Mouse (Mus musculus) adrenal gland, adult 8-10 months (tissue): ENCODE measurements around the gene Lgr4. TPM values are rescaled to one million over a fixed set of nuclear protein-coding genes. Genes with fewer than 3 reads are reported as not detected.

Experiments used
- DNase-seq: peaks from one replicate; pipeline ENCODE4 v3.0.0; 2022
- total RNA-seq, 4 experiments: library from RNA; stranded (reverse); gene quantifications; 2 replicates each; pipeline ENCODE4 v1.2.4; 2022

Lgr4 gene
- total RNA-seq, 4 experiments from 2014 or later = 117 to 198 (median 152) TPM

DNA sequence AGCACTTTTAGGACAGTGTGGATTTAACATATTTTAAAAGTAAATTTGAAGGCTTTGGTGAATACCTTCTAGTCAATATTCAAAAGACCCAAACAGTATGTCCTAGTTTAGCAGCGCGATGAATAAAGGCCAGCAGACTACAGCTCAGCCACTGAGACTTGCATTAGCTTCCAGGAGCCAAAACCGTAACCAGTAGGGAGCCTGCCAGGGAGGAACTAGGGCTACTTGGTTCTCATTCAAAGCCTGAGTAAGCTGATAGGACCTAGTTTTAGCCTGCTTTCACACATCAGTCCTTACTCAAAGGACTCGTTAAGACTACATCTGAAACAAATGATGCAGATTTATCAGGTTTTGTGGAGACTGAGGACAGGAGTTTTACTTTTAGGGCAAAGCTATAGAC, 102.2 kb downstream of the Lgr4 start:
- no peak for DNase-seq

DNA sequence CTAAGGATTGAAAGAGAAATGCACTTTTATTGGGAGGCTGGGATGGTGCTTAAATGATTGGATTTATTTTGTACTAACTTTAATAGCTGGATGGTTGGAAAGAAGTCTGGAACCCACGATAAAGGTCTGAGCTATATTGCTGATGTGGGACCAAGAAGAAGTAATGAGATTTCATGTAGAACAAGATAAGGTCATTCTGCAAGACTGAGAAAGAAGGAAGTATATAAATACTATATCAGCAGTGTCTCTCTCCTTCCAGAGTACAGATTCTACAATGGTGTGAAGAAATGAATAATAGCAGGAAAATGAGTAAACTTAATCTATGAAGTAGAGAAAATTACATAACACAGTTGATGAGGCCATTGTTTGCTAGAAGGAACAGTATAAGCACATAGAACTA, 103.0 kb downstream of the Lgr4 start:
- DNase-seq = no peak

DNA sequence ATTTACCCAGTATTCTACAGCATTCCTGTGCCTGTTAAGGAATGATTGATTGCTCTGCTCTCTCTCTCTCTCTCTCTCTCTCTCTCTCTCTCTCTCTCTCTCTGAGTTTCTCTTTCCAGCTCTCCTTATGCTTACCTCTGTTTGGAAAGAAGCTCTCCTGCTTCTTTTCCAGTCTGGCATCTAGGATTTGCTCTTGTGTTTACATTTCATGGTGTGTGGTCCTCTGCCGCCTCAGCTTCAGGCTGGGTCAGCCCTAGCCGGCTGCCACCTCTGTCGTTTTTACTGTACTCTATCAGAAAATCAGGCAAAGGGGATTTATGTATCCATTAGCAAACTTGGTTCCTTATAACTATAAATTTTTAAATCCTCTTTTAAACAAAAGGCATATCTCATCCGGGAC, 118.8 kb downstream of the Lgr4 start:
- no peak for DNase-seq

DNA sequence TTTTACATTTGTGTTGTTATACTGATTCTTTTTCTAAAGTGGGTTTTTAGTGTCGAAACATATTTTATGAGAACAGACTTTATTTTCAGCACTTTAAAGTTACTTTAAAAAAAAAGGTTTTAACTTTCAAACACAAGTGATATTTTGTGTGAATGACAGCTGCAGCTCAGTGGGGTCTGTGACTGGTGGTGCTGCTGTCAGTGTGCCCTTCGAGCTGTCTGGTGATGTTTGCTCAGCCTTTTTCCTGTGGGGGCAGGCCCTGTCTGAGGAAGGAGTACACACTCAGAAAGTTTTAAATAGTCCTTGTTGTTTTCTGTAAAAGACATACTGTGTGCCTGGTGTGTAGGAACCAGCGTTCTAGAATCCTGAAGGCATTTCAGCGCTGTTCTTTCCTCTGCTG, 119.2 kb downstream of the Lgr4 start:
- no peak for DNase-seq

DNA sequence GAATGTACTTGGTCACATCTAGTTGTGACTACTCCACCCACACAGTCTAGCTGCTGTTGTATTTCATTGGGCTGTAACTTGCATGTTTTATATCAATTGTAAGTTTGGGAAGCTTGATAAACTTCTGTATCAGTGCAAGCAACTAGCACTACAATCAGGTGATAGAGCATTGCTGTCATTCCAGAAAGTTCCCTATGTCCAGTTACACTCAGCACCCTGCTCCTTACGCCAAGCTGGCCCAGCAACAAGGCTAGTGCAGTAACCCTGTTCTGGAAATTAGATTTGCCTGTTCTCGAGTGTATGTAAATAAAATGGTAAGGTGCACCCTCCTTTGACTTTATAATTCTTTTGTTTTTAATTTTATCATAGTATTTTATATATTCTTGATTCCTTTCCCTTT, 119.8 kb downstream of the Lgr4 start:
- DNase-seq = no peak

DNA sequence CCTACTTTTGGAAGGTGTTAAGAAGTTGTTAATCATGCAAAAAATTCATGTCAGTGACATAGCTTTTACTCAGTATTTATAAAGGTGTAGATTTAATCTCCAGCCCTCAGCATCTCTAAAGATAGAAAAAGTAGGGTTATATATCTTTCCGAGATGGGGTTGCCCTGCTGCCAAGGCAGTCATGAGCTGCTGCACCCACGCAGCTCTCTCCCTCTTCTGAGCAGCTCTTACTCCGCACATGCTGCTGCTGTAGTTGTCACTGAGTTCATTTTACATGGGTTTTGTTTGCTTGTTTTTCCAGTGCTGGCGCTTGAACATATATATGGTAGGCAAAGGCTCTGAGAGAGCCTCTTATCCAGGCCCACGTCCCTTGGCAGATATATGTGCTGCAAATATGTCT, 120.9 kb downstream of the Lgr4 start:
- no peak for DNase-seq

DNA sequence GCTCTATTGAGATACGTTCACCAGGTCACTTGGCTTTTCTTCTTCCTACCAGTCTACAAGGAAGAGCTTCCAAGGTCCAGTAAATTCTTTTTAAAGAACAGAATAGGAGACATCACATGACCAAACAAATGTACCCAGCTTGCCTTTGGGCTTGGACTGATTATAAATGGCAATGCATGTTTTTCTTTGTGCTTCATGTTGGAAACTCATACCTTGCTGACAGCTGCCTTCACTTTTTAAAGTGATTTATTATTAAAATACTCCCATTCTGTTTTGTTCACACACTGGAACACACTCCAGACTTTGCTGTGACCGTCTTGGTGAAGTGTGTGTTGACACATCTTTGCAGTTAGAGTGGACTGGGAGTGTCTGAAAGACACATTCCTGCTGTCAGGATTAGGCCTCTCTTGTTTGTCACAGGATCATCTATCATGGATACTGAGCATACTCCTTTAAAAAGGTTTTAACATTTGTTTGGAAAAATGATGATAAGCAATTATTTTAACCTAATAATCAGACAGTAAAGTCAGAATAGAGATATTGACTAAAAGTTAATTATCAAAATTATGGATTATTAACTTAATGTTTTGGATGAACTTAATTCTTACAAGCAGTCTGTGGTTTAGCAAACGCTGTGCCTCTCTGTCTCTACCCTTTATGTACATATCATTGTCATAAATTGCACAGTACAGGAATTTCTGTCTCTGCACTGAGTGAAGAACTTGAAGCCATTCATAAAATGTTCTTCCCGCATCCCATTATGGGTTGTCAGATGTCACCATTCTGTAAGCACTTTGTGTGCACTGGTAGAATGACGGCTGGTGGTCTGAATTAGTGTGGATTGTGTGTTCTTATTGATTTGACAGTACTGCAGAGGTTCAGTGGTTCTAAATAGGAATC, 125.7 kb downstream of the Lgr4 start:
- DNase-seq = no peak

DNA sequence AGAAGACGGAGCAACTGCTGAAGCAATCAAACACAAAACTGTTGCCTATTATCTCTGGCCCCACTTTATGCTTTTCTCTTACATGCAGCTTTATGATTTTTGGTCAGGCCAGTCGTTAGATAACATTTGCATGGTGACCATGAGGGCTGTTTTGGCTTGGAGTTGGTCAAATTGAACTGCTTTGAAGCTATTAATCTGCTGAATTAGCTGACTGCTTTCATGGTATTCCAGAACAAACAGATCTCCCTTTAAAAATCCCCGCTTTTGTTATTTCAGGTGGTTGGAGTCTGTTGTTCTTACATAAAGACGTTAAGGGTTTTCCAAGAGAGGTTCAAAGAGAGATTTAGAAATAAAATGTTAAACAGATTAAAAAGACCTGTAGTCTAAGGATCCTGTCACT, 141.0 kb downstream of the Lgr4 start:
- DNase-seq = no peak

DNA sequence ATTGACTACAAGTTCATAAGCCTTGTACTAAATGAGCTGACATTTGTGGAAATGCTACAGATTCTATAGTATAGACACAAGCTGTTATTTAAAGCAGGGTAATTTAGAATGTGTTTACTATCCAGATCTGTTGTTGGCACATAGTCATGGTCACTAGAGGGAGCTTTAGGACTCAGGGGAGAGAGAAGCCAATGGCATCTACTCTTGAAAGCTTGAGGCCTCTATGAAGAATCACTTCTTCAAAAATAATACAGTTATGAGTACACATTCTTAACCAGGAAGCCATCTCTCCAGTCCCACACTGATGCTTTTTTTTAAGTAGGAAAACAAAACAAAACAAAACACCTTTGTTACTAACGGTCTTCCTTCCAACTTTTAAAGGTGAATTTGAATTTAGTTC, 145.7 kb downstream of the Lgr4 start:
- DNase-seq = no peak

Other genes starting within 250 kb of the Lgr4 start
- gene Bdnf, start 242.9 kb upstream of the Lgr4 start, total RNA-seq = under 1 TPM in 2 of 4 experiments, not detected in 2; 0.14 to 0.23 TPM
- 100 to 1,000 TPM in 2 of 4 experiments, 10 to 100 TPM in 2; 87.9 to 104 (median 97.9) TPM for gene Lin7c, start 26.8 kb upstream of the Lgr4 start, total RNA-seq
- 10 to 100 TPM in 2 of 4 experiments, 1 to 10 TPM in 2; 5.1 to 10.5 (median 8.9) TPM for gene Ccdc34, start 100.2 kb downstream of the Lgr4 start, total RNA-seq